Mouse (Mus musculus) midbrain, postnatal 0 days (tissue): ENCODE results near the gene Rfx5. TPM values are rescaled to one million over a fixed set of nuclear protein-coding genes. Genes with fewer than 3 reads are reported as not detected.
A peak's percentile ranks its signal among the peaks of the same experiment; 100 is the strongest.
"Not testable (repeated sequence)": the region's sequence is repeated elsewhere in the genome, so short reads cannot be mapped to it uniquely, and the experiment has no call there.

Experiments used
- ATAC-seq: fragments of 200-750 bp; cut with Nextera tagmentation; 2 replicates; pipeline ENCODE4 v1.8.0; 2017; ENCODE audit warnings: moderate number of reproducible peaks, mild to moderate bottlenecking, moderate TSS enrichment, moderate library complexity; ENCODE audit not compliant: low FRiP score
- DNase-seq: peaks from one replicate; pipeline ENCODE4 v3.0.0-alpha.2; 2015; ENCODE audit warnings: low spot score
- H3K27ac ChIP-seq: fragments of 300-500 bp; sonication (generic); 2 replicates; pipeline ENCODE4 v1.5.1; 2014; ENCODE audit warnings: low read depth, mild to moderate bottlenecking, low read length, mixed read lengths
- H3K27me3 ChIP-seq: fragments of 300-500 bp; sonication (generic); 2 replicates; pipeline ENCODE4 v1.6.1; 2014; ENCODE audit warnings: low read length, control low read depth, mixed read lengths; ENCODE audit not compliant: insufficient read depth
- H3K36me3 ChIP-seq: fragments of 300-500 bp; sonication (generic); 2 replicates; pipeline ENCODE4 v1.6.1; 2014; ENCODE audit warnings: low read length, control low read depth, mixed read lengths; ENCODE audit not compliant: insufficient read depth
- H3K4me1 ChIP-seq: fragments of 300-500 bp; sonication (generic); 2 replicates; pipeline ENCODE4 v1.6.1; 2014; ENCODE audit warnings: mild to moderate bottlenecking, control low read depth, antibody characterized with exemption, low read length, mixed read lengths; ENCODE audit not compliant: insufficient read depth
- H3K4me2 ChIP-seq: fragments of 300-500 bp; sonication (generic); 2 replicates; pipeline ENCODE4 v1.6.1; 2014; ENCODE audit warnings: low read depth, mild to moderate bottlenecking, low read length, mixed read lengths; ENCODE audit not compliant: poor library complexity, severe bottlenecking
- H3K4me3 ChIP-seq: fragments of 300-500 bp; sonication (generic); 2 replicates; pipeline ENCODE4 v1.5.1; 2014; ENCODE audit warnings: low read depth, mild to moderate bottlenecking, low read length, moderate library complexity
- H3K9ac ChIP-seq: fragments of 300-500 bp; sonication (generic); replicated peaks from 2 replicates; pipeline ENCODE4 v1.6.1; 2014; ENCODE audit warnings: mild to moderate bottlenecking, low read length, moderate library complexity, mixed read lengths; ENCODE audit not compliant: poor library complexity, severe bottlenecking
- H3K9me3 ChIP-seq: fragments of 300-500 bp; sonication (generic); 2 replicates; pipeline ENCODE4 v1.6.1; 2016; ENCODE audit warnings: low read length, control low read depth
- CTCF ChIP-seq: IDR thresholded peaks from 2 replicates; pipeline ENCODE4 v1.5.1; 2016; ENCODE audit warnings: antibody characterized with exemption, mild to moderate bottlenecking
- WGBS: fragments of 180-500 bp; shearing (Covaris S2); extraction: QIAGEN DNeasy Blood & Tissue Kit; methylation state at CpG from one replicate; pipeline ENCODE4 v1.1.7; 2014; 5-methylcytosine and 5-hydroxymethylcytosine counted together
- polyA plus RNA-seq: library from polyadenylated mRNA; unstranded; fragments of >200 nt; fragmentation: Nextera tagmentation; extraction: Ambion mirVana; gene quantifications from 2 replicates; pipeline ENCODE4 v1.2.1, GENCODE M21; 2015
- total RNA-seq: library from RNA; depleted of rRNA; stranded (reverse); fragments of >200 nt; gene quantifications from 2 replicates; pipeline ENCODE4 v1.2.3, GENCODE M21; 2014

Gene Rfx5
- total and polyA plus RNA-seq, 2 experiments from 2014 or later, result 6.9 to 17.5 TPM

DNA sequence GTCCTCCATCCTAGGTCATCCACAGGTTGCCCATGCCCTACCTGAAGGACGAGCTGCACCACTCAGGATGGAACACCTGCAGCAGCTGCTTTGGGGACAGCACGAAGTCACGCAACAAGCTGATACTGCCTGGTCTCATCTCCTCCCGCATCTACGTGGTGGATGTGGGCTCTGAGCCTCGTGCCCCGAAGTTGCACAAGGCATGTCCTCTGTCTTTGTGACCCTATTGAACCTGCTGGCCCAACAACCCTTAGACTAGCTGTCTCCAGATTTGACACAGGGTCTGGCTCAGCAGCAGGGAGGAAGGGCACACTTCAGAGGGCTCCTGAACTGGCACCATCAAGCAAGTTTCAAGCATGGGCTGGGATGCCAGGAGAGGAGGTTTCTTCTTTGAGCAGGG lies 16.7 kb upstream of the Rfx5 start:
- not testable (repeated sequence) for DNase-seq, H3K27ac ChIP-seq, H3K4me1 ChIP-seq, H3K36me3 ChIP-seq, H3K9me3 ChIP-seq, H3K4me3 ChIP-seq, H3K27me3 ChIP-seq, H3K9ac ChIP-seq, H3K4me2 ChIP-seq, ATAC-seq
- WGBS, result 92% methylated on average over 6 of the region's 7 CpGs

DNA sequence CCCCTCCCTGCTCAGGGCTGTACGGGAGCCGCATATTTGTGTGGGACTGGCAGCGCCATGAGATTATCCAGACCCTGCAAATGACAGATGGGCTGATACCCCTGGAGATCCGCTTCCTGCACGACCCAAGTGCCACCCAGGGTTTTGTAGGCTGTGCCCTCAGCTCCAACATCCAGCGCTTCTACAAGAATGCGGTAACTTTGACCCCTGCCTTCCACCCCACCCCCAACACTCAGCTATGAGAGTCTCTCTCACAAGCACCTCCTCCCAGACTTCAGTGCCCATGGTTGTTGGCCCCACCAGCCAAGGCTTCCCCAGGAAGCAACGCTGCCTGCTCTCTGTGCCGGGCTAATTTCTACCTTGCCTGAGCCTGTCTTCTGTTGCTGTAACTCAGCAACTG lies 13.8 kb upstream of the Rfx5 start:
- H3K36me3 ChIP-seq, H3K9me3 ChIP-seq, H3K9ac ChIP-seq, H3K4me1 ChIP-seq, H3K4me3 ChIP-seq, ATAC-seq, H3K27ac ChIP-seq, DNase-seq, H3K4me2 ChIP-seq, H3K27me3 ChIP-seq: not testable (repeated sequence)
- WGBS, result 72% methylated on average over 9 of the region's 9 CpGs

DNA sequence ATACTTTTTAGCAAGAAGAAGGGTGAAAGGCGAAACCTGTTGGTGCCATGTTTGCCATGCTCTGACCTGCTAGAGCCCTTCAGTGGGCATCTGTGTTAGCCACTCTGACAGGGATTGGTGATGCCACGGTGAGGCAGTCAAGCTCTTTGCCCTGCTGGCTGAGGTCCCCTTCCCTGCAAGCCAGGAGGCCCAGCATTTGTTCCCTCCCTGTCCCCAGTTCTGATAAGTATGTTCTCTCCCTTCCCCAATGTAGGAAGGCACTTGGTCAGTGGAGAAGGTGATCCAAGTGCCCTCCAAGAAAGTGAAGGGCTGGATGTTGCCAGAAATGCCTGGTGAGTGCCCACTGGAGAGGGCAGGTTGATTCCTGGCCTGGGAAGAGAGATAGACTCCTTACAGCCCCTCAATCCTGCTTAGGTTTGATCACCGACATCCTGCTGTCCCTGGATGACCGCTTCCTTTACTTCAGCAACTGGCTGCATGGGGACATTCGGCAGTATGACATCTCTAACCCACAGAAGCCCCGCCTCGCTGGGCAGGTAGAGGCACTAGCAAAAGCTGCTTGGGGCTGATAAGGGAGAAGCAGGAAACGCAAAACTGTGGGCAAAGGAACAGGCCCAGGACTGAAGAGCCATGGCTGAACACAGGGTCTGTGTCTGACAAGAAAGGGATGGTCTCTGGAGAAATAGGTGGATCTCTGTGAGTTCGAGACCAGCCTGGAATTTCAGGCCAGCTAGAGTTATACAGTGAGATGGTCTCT lies 11.5 kb upstream of the Rfx5 start:
- H3K4me2 ChIP-seq, H3K36me3 ChIP-seq, H3K4me3 ChIP-seq, H3K27ac ChIP-seq, DNase-seq, H3K9ac ChIP-seq, H3K4me1 ChIP-seq, ATAC-seq, H3K27me3 ChIP-seq, H3K9me3 ChIP-seq: not testable (repeated sequence)
- whole genome bisulfite sequencing, result 80% methylated on average over 8 of the region's 9 CpGs

DNA sequence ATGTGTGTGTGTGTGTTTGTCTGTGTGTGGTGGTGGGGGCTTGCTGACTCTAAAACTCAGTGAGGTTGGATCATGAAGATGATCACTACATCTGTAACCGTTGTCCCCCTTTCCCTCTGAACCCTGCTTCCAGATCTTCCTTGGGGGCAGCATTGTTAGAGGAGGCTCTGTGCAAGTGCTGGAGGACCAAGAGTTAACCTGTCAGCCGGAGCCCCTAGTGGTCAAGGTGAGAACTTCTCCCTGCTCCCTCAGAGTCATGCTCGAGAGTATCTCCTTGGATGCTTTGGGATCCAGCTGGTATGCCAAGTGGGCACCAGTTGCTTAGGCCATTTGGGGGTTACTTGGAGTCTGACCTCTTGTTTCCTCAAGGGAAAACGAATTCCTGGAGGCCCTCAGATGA lies 10.2 kb upstream of the Rfx5 start:
- not testable (repeated sequence) for H3K4me2 ChIP-seq, H3K9me3 ChIP-seq, H3K4me1 ChIP-seq, H3K4me3 ChIP-seq, H3K27ac ChIP-seq, DNase-seq, H3K36me3 ChIP-seq, ATAC-seq, H3K9ac ChIP-seq, H3K27me3 ChIP-seq
- TF ChIP-seq CTCF, result peak; percentile 57
- 24% methylated on average over 4 of the region's 4 CpGs for WGBS

DNA sequence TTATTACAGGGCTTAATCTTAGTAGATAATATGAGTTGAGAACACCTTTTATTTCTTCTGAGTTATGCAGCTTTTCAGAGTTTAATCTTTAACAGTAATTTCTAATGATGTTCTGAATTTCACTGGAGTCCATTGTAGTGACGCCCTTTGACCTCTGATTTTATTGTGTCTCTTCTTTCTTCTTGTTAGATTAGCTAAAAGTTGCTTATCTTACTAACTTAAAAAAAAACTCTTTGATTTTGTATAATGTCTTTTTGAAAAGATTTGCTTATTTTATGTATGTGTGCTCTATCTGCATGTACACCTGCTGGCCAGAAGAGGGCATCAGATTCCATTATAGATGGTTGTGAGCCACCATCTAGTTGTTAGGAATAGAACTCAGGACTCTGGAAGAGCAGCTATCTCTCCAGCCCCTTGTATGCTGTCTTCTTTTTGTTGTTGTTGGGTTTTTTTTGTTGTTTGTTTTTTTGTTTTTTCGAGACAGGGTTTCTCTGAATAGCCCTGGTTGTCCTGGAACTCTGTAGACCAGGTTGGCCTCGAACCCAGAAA lies 5.7 kb upstream of the Rfx5 start:
- Histone ChIP-seq H3K4me3 (no peak overlapping the region), H3K4me2 (no peak overlapping the region), H3K9ac (no peak overlapping the region), H3K9me3 (no peaks in the 10 kb centered on the region), H3K36me3 (no peaks in the 10 kb centered on the region), H3K4me1 (no peaks in the 10 kb centered on the region), H3K27ac (no peak overlapping the region), H3K27me3 (no peaks in the 10 kb centered on the region)
- TF ChIP-seq CTCF, result peak; percentile 61
- DNase-seq (no peak), ATAC-seq (no peak)
- 67% methylated on average over 3 of the region's 3 CpGs for WGBS

DNA sequence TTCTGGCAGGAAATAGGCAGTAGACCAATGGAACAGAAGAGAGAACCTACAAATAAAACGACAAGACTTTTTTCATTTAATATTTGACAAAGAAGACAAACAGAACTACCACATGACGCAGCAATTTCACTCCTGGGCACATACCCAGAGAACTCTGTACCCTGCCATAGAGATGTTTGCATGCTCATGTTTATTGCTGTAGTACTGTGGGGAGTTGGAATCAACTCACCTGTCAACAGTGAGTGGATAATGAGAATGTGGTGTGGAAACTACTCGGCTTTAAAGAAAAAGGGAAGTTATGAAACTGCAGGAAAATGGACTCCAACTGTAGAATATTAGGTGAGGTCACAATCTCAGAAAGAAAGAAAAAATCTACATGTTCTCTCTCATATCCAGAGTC lies 4.2 kb upstream of the Rfx5 start:
- Histone ChIP-seq H3K9me3 (no peaks in the 10 kb centered on the region), H3K4me1 (no peaks in the 10 kb centered on the region), H3K4me2 (no peak overlapping the region), H3K36me3 (no peaks in the 10 kb centered on the region), H3K27ac (no peak overlapping the region), H3K27me3 (no peaks in the 10 kb centered on the region), H3K4me3 (no peak overlapping the region), H3K9ac (no peak overlapping the region)
- ATAC-seq, result no peak
- TF ChIP-seq CTCF, result no peak
- DNase-seq, result no peak
- 91% methylated on average over 3 of the region's 3 CpGs for WGBS
